Mouse (Mus musculus): ENCODE data around the gene Olfr1315-ps1. TPM values are rescaled to one million over a fixed set of nuclear protein-coding genes. Genes with fewer than 3 reads are reported as not detected.

Olfr1315-ps1 gene
- not detected in 2 replicates for polyA plus RNA-seq (2012; rRNA removed)

GRCm38 (mm10) chr2:112115340-112115739, at the start of gene Olfr1315-ps1:
TSS of gene Olfr1315-ps1 (minus strand) at chr2:112115440.

GRCm38 (mm10) chr2:112153898-112154297, 38.7 kb upstream of the Olfr1315-ps1 start, which contains the start of gene Olfr1318:
TSS of gene Olfr1318 (plus strand) at chr2:112154198.

DNA sequence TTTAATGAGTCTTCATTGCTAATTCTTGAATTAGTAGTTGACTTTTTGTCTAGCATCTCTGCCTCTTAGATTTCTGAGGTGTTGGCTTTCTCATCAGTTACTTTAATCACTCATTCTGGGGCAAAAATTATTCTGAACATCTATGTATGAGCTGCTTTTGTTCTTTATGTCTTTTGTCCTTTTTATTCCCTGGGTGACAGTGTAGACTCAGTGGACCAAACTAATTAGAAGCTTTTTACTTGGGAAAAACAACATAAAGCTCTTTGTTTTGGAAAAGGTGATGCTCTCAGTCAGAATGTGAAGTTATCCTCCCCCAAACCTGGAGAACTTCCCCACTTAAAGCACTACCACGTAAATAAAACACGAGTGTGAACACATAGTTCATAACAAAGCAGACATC, 24.8 kb upstream of the Olfr1315-ps1 start, which contains the start of gene Olfr1317:
Gene Olfr1317, plus strand, starts transcription at position 301 of the 400 bp plus-strand sequence.

DNA sequence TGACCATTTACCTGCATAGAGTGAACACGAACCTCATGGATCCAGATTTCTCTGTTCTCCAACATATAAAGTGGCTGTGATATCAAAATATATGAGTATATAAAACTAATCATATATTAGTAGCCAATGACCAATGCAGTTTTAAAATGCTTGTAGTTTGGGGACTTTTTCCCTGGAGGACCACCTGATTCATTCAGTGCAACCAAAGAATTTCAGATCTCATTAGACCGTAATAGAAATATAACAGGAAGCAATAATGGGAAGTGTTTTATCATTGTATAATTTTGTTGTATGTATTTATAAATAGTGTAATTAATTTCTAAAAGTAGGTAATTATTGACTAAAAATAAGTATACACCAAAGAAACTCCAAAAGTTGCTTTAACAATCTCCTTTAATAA, 19.6 kb upstream of the Olfr1315-ps1 start, which contains the start of gene Olfr1316:
Gene Olfr1316, minus strand, starts transcription at position 101 of the 400 bp plus-strand sequence.

GRCm38 (mm10) chr2:112096681-112097080, 18.6 kb downstream of the Olfr1315-ps1 start, which contains the start of gene Olfr1314:
TSS of gene Olfr1314 (minus strand) at chr2:112096781.

GRCm38 (mm10) chr2:112077743-112078142, 37.5 kb downstream of the Olfr1315-ps1 start, which contains the start of gene Olfr1313:
TSS of gene Olfr1313 (minus strand) at chr2:112077843.

Other genes starting within 250 kb of the Olfr1315-ps1 start
- not detected in 2 replicates for gene Olfr1305, start 238.3 kb downstream of the Olfr1315-ps1 start, polyA plus RNA-seq (2012; rRNA removed)
- not detected in 2 replicates for gene Olfr1306, start 199.2 kb downstream of the Olfr1315-ps1 start, polyA plus RNA-seq (2012; rRNA removed)
- gene Olfr1307, start 166.0 kb downstream of the Olfr1315-ps1 start, polyA plus RNA-seq (2012; rRNA removed): not detected in 2 replicates
- not detected in 2 replicates for gene Olfr1308, start 150.5 kb downstream of the Olfr1315-ps1 start, polyA plus RNA-seq (2012; rRNA removed)
- not detected in 2 replicates for gene Olfr1309, start 125.2 kb downstream of the Olfr1315-ps1 start, polyA plus RNA-seq (2012; rRNA removed)
- gene Olfr1310, start 102.7 kb downstream of the Olfr1315-ps1 start, polyA plus RNA-seq (2012; rRNA removed): not detected in 2 replicates
- not detected in 2 replicates for gene Olfr1311, start 91.0 kb downstream of the Olfr1315-ps1 start, polyA plus RNA-seq (2012; rRNA removed)
- gene Olfr1312, start 65.2 kb downstream of the Olfr1315-ps1 start, polyA plus RNA-seq (2012; rRNA removed): not detected in 2 replicates
- not detected in 2 replicates for gene Olfr1313, start 37.6 kb downstream of the Olfr1315-ps1 start, polyA plus RNA-seq (2012; rRNA removed)
- not detected in 2 replicates for gene Olfr1314, start 18.7 kb downstream of the Olfr1315-ps1 start, polyA plus RNA-seq (2012; rRNA removed)
- gene Olfr1316, start 19.5 kb upstream of the Olfr1315-ps1 start, polyA plus RNA-seq (2012; rRNA removed): not detected in 2 replicates
- gene Olfr1317, start 24.9 kb upstream of the Olfr1315-ps1 start, polyA plus RNA-seq (2012; rRNA removed): not detected in 2 replicates
- not detected in 2 replicates for gene Olfr1318, start 38.8 kb upstream of the Olfr1315-ps1 start, polyA plus RNA-seq (2012; rRNA removed)
- 3.2 and 3.9 TPM in 2 replicates for gene Lpcat4, start 124.0 kb upstream of the Olfr1315-ps1 start, polyA plus RNA-seq (2012; rRNA removed)
- gene Nutm1, start 143.9 kb upstream of the Olfr1315-ps1 start, polyA plus RNA-seq (2012; rRNA removed): not detected in 2 replicates
- gene Nop10, start 146.5 kb upstream of the Olfr1315-ps1 start, polyA plus RNA-seq (2012; rRNA removed): 87.3 and 103 TPM in 2 replicates
- 11.2 and 12.0 TPM in 2 replicates for gene Slc12a6, start 150.4 kb upstream of the Olfr1315-ps1 start, polyA plus RNA-seq (2012; rRNA removed)
- gene Gm21985, start 150.9 kb upstream of the Olfr1315-ps1 start, polyA plus RNA-seq (2012; rRNA removed): 0.02 TPM in 1 of 2 replicates, not detected in the other